Mouse (Mus musculus): ENCODE results near the gene Gbx2. TPM values are rescaled to one million over a fixed set of nuclear protein-coding genes. Genes with fewer than 3 reads are reported as not detected.

The Gbx2 gene
- polyA plus RNA-seq, 1 experiment from 2014 or later: 0.29 TPM

DNA sequence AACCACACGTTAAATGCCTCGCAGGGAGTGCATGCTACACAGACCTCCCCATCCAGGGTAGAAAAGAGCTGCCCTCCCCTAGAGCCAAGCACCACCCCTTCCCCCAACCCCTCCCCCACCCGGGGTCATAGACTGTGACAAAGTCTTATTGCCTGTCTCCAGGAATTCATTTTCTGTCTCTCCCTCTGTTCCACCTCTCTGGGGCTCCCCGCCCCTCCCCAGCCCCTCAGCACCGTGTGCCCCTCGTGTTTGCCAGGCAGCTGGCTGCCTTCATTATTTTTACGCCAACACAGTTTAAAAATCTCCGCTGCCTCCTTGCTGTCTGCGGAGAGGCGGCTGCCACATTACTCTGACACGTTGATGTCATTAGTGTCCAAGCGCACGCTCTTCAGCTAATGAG lies 31.1 kb upstream of the Gbx2 start:
- no peaks in the 10 kb centered on the region for H3K36me3 ChIP-seq
- WGBS: 26% methylated on average over 13 of the region's 13 CpGs
- H3K9ac ChIP-seq: no peak overlapping the region
- H3K27me3 ChIP-seq (replicated peaks): peaks cover 77% of the 10 kb centered on the region
- H3K27ac ChIP-seq (replicated peaks): no peak overlapping the region
- 0 out of 2 replicates have a peak, but pooled peaks cover 3% of the 10 kb centered on the region for H3K4me1 ChIP-seq
- H3K4me3 ChIP-seq: no peak overlapping the region
- no peak overlapping the region for H3K4me2 ChIP-seq
- no peaks in the 10 kb centered on the region for H3K9me3 ChIP-seq
- ATAC-seq (ENCODE audit: extremely low read depth, insufficient number of reproducible peaks, low FRiP score, low TSS enrichment): no peak

DNA sequence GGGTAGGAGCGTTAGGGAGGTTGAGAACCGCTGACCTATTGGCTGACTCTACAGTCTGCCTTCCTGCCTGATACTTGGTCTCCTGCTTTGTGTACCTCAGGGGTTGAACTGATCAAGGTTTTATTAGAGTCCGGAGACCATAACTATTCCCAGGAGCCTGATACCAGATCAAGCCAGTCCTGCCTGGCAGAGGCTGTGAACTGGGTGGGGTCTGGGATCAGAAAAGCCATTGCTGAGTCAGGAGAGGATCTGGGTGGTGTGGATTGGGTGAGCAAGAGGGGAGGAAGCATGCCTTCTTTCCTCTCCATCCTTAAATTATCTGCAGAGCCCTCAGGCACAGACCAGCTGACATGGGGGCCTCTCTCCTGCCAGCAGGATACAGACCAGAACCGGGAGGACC lies 28.4 kb upstream of the Gbx2 start:
- ATAC-seq (ENCODE audit: extremely low read depth, insufficient number of reproducible peaks, low FRiP score, low TSS enrichment): no peak
- peaks cover 58% of the 10 kb centered on the region for H3K27me3 ChIP-seq (replicated peaks)
- H3K4me1 ChIP-seq: 0 out of 2 replicates have a peak, but pooled peaks cover 3% of the 10 kb centered on the region
- no peak overlapping the region for H3K4me3 ChIP-seq
- H3K36me3 ChIP-seq: no peaks in the 10 kb centered on the region
- H3K9ac ChIP-seq: no peak overlapping the region
- H3K27ac ChIP-seq (replicated peaks): no peak overlapping the region
- WGBS: 67% methylated on average over 4 of the region's 4 CpGs
- H3K9me3 ChIP-seq: no peaks in the 10 kb centered on the region
- no peak overlapping the region for H3K4me2 ChIP-seq

DNA sequence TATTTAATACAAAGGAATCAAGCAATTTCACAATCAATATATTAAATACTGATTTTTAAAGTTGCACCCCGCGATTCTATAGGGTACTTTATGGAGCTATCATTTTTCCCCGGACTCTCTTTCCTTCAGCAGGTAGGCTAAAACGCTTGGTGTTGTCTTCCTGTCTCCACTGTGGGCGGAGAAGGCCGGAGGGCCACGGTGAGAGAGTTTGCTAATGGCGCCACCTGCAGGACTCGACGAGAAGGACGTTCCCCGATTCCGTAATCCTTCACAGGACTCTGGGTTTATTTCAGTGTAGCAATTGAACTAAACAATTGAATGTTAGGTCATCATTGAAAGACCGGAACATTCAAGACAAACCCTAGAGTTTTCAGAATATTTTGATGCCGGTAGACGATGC lies 12.2 kb upstream of the Gbx2 start:
- Histone ChIP-seq H3K36me3 (no peaks in the 10 kb centered on the region), H3K9ac (no peak overlapping the region), H3K4me2 (peak overlapping the region; percentile 69; the same call in 1 of the 2 replicates), H3K9me3 (no peaks in the 10 kb centered on the region), H3K4me3 (0 out of 2 replicates have a peak overlapping the region, but pooled peaks have one; percentile 9), H3K27ac (replicated peaks) (no peak overlapping the region), H3K27me3 (replicated peaks) (peaks cover 96% of the 10 kb centered on the region), H3K4me1 (peaks cover 24% of the 10 kb centered on the region)
- WGBS: 3% methylated on average over 16 of the region's 16 CpGs
- ATAC-seq (ENCODE audit: extremely low read depth, insufficient number of reproducible peaks, low FRiP score, low TSS enrichment): no peak

DNA sequence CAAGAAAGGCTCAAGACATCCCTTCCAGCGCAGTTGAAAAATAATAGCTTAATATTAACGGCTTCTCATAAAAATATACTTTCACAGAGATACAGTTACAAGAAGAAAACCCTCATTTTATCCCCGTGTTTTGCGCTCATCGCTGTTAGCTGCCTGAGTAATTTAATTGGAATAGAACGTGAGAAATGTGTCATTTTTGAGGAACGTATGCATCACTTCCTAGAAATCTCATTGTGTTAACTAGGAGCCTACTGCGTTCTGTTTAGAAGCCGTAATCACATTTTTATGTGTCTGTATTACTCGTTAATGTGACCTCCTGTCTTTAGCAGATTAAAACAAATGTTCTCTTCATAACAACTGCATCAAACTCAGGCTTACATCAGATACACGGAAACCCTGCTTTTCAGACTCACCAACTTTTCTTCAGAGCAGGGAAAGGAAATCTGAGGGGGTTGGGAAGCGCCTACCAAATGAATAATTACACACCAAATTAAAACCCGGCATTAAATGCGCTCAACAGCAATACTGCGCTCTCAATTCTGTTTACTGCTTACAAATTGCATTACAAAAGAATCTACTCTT lies 11.5 kb upstream of the Gbx2 start:
- H3K36me3 ChIP-seq: no peaks in the 10 kb centered on the region
- H3K4me2 ChIP-seq: peak overlapping the region; percentile 69
- H3K9ac ChIP-seq: 0 out of 2 replicates have a peak overlapping the region, but pooled peaks have one; percentile 53
- no peak for ATAC-seq (ENCODE audit: extremely low read depth, insufficient number of reproducible peaks, low FRiP score, low TSS enrichment)
- peaks cover 96% of the 10 kb centered on the region for H3K27me3 ChIP-seq (replicated peaks)
- WGBS: 5% methylated on average over 15 of the region's 15 CpGs
- no peaks in the 10 kb centered on the region for H3K9me3 ChIP-seq
- H3K4me1 ChIP-seq: peaks cover 24% of the 10 kb centered on the region
- H3K27ac ChIP-seq (replicated peaks): no peak overlapping the region
- H3K4me3 ChIP-seq: peak overlapping the region; percentile 49

DNA sequence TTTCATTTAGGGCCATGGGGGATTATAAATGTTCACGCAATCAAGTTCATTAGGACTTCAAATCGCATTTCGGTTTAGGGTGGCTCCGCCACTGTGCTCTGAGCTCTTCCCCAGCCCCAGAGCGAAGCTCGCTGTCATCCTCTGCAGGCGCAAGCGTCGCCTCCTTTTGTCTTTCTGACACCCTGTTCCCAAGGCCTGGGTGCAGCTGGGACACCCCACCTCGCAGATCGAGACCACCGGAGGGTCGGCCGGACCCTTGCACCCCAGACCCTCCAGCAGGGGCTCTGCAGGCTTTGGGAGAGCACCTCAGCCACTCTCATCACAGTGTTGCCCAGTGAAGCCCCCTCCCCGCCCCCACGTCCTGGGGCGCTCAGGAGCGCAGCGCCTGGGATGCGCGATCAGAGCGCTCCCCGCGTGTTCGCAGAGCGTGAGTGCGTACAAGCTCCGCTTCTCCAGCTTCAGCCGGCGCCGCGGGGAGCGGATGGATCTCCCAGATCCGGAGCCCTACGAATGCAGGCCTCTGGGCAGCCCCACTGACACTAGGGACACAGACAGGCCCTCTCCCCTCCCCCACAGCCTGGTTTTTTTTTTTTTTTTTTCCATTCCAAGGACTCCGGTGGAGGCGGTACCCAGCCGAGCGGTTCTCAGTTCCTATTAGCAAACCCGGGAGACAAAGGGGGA lies 10.9 kb upstream of the Gbx2 start:
- peak overlapping the region; percentile 53 for H3K9ac ChIP-seq

DNA sequence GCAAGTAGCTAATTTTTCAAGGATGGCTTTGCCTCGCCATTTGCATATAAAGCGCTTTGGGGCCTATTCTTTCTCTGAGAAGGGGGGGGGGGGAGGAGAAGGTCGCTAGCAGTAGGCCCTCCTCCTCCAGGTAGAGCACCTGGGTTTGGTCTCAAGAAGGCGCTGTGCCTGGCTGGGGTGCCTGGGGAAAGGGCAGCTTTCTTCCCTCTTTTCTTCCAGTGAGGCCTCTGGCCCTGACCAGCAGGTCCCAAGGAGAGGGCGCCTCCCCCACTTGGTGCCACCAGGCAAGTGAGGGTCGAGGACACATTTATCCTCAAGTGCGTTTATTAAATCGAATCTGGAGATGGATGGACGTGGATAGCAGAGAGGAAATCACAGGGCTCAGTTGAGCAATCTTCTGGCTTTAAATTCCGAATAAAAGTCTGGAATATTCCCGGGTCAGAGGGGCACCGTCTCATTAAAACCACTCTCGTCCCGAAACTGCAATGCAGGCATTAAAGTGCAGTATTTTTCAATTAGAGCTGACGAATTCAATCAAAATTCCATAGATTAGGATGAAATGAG lies 10.1 kb upstream of the Gbx2 start:
- Histone ChIP-seq H3K27me3 (replicated peaks) (peaks cover 99% of the 10 kb centered on the region), H3K9me3 (no peaks in the 10 kb centered on the region), H3K27ac (replicated peaks) (no peak overlapping the region), H3K4me2 (peak overlapping the region; percentile 69), H3K9ac (no peak overlapping the region), H3K4me3 (no peak overlapping the region), H3K4me1 (peaks cover 24% of the 10 kb centered on the region), H3K36me3 (no peaks in the 10 kb centered on the region)
- no peak for ATAC-seq (ENCODE audit: extremely low read depth, insufficient number of reproducible peaks, low FRiP score, low TSS enrichment)
- 18% methylated on average over 15 of the region's 15 CpGs for WGBS

More for the DNA sequence above, 10.9 kb upstream of the Gbx2 start:
- Histone ChIP-seq H3K27me3 (replicated peaks) (peaks cover 96% of the 10 kb centered on the region), H3K27ac (replicated peaks) (no peak overlapping the region), H3K9me3 (no peaks in the 10 kb centered on the region), H3K36me3 (no peaks in the 10 kb centered on the region), H3K4me3 (peak overlapping the region; percentile 49), H3K4me2 (peak overlapping the region; percentile 69), H3K4me1 (peaks cover 24% of the 10 kb centered on the region)
- no peak for ATAC-seq (ENCODE audit: extremely low read depth, insufficient number of reproducible peaks, low FRiP score, low TSS enrichment)
- WGBS: under 1% methylated on average over 40 of the region's 40 CpGs

DNA sequence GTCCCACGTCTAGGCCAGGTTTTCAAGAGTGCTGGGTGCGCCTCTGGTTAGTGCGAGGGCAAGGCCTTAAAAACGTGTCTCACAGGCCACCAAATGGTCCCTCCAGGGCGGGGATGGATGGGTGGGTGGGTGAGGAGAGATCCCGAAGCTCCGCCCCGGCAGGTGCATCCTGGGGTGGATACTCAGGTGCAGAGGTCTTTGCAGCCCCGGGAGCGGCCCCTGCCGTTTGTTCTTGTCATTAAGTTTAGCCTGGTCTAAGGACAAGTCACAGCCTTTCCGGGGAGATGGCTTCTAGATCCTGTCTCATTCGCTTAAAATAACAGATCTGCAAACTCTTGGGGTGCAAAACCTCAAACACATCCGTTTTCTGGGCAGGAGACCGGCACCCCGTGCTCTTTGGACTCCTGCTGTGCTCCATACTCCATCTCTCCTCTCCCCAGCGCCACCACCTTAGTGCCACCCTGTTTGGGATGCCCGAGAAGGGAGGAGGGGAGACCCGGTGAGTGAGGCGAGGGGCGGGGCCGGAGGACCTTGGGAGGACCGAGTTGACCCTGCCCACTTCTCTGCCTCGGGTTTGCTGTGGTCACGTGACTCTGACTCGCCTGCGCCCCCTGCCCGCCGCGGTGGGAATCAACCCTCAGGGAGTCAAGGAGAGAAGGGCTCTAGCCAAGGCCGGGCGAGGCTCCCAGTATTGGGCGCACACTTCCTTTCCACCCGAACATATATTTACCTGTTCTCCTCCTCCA lies 9.2 kb upstream of the Gbx2 start:
- peaks cover 24% of the 10 kb centered on the region for H3K4me1 ChIP-seq
- H3K4me2 ChIP-seq: peak overlapping the region; percentile 54
- no peak for ATAC-seq (ENCODE audit: extremely low read depth, insufficient number of reproducible peaks, low FRiP score, low TSS enrichment)
- no peaks in the 10 kb centered on the region for H3K36me3 ChIP-seq
- peak overlapping the region; percentile 21 for H3K4me3 ChIP-seq
- 4% methylated on average over 34 of the region's 34 CpGs for WGBS
- no peak overlapping the region for H3K9ac ChIP-seq
- H3K27ac ChIP-seq (replicated peaks): no peak overlapping the region
- H3K27me3 ChIP-seq (replicated peaks): peaks cover 99% of the 10 kb centered on the region
- no peaks in the 10 kb centered on the region for H3K9me3 ChIP-seq

DNA sequence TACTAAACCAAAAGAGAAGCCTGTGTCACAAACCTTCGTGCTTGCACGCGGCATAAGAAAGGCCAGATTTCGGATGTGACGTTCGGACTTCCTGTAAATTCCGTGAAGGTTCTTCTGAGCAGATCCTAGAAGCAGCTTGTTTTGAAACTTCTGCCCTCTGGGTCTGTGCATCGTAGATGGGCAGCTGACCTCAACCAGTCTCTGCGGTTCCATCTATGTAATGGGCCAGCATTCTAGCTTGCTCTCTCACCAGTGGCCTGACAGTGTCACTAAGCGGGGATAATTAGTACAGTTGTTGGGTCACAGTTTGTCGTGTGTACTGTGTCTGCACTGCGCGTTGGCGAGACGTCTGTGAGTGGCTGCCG lies 8.6 kb upstream of the Gbx2 start:
- 20% methylated on average over 16 of the region's 16 CpGs for WGBS
- Histone ChIP-seq H3K4me1 (peaks cover 24% of the 10 kb centered on the region), H3K9ac (no peak overlapping the region), H3K36me3 (no peaks in the 10 kb centered on the region), H3K27me3 (replicated peaks) (peaks cover 99% of the 10 kb centered on the region), H3K9me3 (no peaks in the 10 kb centered on the region), H3K4me3 (no peak overlapping the region), H3K27ac (replicated peaks) (no peak overlapping the region), H3K4me2 (no peak overlapping the region)
- no peak for ATAC-seq (ENCODE audit: extremely low read depth, insufficient number of reproducible peaks, low FRiP score, low TSS enrichment)

DNA sequence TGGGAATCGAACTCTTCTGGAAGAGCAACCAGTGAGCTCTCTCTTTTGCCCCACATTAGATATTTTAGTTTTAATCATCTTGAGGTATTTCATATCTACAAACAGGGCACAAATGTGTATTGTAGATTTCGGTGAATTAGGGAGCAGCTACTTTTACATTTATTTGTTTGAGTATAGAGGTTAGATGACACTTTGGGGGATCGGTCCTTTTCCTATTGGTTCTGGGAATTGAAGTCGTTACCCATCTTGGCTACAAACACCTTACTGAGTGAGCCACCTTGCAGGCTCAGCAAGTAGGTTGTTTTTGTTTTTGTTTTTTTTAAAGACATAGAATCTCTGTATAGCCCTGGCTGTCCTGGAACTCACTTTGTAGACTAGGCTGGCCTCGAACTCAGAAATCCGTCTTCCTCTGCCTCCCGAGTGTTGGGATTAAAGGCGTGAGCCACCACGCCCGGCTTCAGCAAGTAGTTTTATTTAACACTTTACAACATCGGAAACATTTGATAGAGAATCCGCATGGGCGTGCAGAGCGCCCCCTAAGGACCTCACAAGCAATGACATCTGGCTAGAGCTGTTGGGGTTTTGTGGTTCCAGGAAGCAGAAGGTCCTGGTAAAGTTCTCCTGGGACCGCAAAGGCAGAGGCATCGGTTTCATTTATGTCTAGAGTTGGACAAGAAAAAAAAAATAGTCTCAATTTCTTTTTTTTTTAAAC lies 8.1 kb upstream of the Gbx2 start:
- Histone ChIP-seq H3K27me3 (replicated peaks) (peaks cover 99% of the 10 kb centered on the region), H3K9ac (no peak overlapping the region), H3K36me3 (no peaks in the 10 kb centered on the region), H3K4me1 (peaks cover 24% of the 10 kb centered on the region), H3K27ac (replicated peaks) (no peak overlapping the region), H3K4me3 (no peak overlapping the region), H3K4me2 (no peak overlapping the region), H3K9me3 (no peaks in the 10 kb centered on the region)
- no peak for ATAC-seq (ENCODE audit: extremely low read depth, insufficient number of reproducible peaks, low FRiP score, low TSS enrichment)
- WGBS: 25% methylated on average over 16 of the region's 16 CpGs

DNA sequence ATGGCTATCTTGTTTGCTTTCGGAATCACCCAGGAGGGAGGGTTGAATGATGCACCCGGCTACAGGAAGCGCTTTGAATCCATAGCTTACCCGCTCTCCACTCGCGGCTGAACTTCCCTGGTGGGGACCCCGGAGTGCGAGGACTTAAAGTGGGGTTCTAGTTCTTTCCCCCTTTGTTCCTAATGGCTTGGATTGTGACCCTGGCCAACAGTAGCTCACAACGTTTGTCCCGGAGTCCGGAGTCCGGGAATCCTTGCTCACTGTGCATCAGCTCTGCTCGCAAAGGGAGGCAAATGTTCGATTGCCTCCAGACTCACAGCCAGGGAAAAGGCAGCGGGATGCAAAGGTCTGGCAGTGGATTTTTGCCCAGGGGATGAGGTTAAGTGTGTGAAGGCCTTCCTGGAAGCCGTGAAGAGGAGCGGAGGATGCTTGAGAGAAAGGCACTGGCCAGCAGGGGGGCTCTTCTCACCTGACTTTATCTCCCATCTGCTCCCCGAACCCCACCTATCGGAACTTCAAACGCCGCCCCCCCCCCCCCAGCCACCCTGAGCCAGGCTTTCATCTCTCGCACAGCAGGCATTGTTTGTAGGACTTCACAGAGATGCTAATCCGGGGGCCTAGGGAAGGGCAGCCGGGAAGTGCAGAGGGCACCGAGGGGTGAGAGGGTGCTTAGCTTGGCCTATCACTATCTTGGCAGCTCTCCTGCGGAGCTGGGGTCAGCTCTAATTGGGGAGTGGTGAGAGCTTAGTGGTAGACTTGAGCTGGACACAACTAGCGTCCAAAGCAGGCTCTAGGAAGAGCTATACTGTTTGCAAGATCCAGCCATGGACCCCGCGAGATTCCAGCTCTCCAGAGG lies 4.7 kb upstream of the Gbx2 start:
- no peaks in the 10 kb centered on the region for H3K9me3 ChIP-seq

More for the DNA sequence above, 4.7 kb upstream of the Gbx2 start:
- H3K9ac ChIP-seq: no peak overlapping the region
- 1% methylated on average over 27 of the region's 29 CpGs for WGBS
- no peak overlapping the region for H3K27ac ChIP-seq (replicated peaks)
- H3K4me3 ChIP-seq: no peak overlapping the region
- no peaks in the 10 kb centered on the region for H3K36me3 ChIP-seq
- H3K4me2 ChIP-seq: no peak overlapping the region
- peaks cover 99% of the 10 kb centered on the region for H3K27me3 ChIP-seq (replicated peaks)
- peaks cover 14% of the 10 kb centered on the region for H3K4me1 ChIP-seq
- no peak for ATAC-seq (ENCODE audit: extremely low read depth, insufficient number of reproducible peaks, low FRiP score, low TSS enrichment)
